Mouse (Mus musculus): ENCODE data around the gene Fbln1. TPM values are rescaled to one million over a fixed set of nuclear protein-coding genes. Genes with fewer than 3 reads are reported as not detected.

Gene Fbln1
- total RNA-seq, 2 experiments from 2014 or later: 19.0 to 24.7 TPM

DNA sequence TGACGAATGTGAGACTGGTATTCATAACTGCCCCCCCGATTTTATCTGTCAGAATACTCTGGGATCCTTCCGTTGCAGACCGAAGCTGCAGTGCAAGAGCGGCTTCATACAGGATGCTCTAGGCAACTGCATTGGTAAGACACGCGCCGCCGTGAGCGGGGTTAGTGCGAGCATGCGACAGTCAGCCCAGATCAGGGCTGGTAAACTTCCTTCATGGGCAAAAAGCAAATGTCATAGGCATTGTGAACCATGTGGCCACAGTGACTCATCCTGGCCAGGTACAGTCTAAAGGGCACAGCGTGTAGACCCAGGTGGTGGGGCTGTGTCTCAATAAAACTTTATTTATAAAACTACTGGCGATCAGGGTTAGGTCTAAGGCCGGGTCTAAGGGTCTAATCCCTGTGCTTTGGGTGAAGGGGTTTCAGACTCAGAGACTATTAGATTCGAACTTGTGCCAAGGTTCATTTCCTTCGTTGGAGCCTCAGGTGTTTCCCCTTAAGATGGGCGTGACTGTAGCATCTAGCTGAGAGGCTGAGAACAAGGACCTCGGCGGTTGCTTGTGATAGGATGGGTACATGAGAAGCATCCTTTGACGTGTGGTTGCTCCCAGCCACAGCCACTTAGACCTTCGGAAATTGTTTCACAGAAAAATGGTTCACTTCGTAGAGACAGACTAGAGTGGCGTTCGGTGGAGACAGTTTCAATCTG, 26.9 kb downstream of the Fbln1 start:
- intact Hi-C loops (cut with DNase I): loop anchor here (5.0 kb wide), 1 partner anchor 80 kb away; no protein-coding TSS in a partner anchor

GRCm38 (mm10) chr15:85233251-85233611, 27.5 kb downstream of the Fbln1 start:
- intact Hi-C loops (cut with DNase I): loop anchor here (5.0 kb wide), 1 partner anchor 81 kb away; no protein-coding TSS in a partner anchor
- no peak for DNase-seq

More for the DNA sequence above, 26.9 kb downstream of the Fbln1 start:
- DNase-seq: no peak

GRCm38 (mm10) chr15:85233690-85234089, 27.9 kb downstream of the Fbln1 start:
- DNase-seq: no peak
- intact Hi-C loops (cut with DNase I): loop anchor here (5.0 kb wide), 1 partner anchor 81 kb away; no protein-coding TSS in a partner anchor

- intact Hi-C loops (cut with DNase I): no loop called here
- DNase-seq: peak; percentile 46
These were observed 33.3 kb downstream of the Fbln1 start for GRCm38 (mm10) chr15:85238821-85239745.

- no peak for DNase-seq
- intact Hi-C loops (cut with DNase I): no loop called here
These were observed 34.3 kb downstream of the Fbln1 start for GRCm38 (mm10) chr15:85240086-85240485.

DNA sequence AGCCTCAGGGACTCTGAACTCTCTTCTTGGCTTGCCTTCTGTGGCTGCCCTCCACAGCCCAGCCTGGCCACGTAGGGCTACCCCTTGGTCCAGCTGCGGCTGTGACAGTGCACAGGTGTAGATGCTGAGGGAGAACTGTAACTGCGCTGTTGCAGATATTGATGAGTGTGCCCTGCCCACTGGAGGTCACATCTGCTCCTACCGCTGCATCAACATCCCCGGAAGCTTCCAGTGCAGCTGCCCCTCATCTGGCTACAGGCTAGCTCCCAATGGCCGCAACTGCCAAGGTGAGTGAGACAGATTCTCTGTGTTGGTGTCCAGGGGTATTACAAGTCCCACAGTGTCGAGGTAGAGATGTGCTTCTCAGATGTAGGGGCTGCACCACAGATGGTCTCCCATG, 36.1 kb downstream of the Fbln1 start:
- intact Hi-C loops (cut with DNase I): no loop called here
- DNase-seq: no peak

- no peak for DNase-seq
- intact Hi-C loops (cut with DNase I): loop anchor here (5.0 kb wide), 1 partner anchor 92 kb away; no protein-coding TSS in a partner anchor
These were observed 38.8 kb downstream of the Fbln1 start for GRCm38 (mm10) chr15:85244414-85245161.

DNA sequence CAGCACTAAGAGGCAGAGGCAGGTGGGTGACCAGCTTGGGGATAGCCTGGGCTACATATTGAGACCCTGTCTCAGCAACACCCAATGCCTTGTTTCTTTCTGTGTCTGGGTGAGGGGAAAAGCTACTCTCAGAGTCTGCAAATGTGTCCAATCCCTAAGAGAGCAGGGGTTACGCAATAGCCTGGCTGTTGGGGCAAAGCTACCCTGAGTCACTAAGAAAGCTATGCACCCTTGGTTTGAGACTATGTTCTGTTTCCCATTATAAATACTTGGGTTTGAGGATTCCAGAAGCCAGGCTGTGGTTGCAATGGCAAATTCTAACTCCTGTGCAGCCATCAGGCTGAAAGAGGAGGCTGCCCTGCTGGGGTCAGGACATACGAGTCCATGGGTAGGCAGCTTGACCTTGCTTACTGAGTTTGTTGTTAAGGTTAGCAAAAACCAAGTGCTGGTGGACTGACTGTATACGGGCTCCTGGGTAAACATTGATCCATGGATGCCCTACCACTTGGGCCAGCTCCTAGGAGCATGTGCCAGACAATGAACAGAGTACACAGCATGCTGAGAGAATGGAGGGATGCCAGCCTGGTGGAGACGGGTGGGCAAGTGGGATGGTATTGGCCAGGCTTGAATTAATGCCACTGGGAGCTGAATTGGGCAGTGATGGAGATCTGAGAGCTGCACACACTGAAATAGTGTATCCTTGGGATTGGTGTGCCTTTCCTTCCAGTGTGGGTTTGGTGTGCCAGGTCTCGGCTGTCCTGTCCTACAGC, 39.7 kb downstream of the Fbln1 start:
- peak; percentile 62 for DNase-seq
- intact Hi-C loops (cut with DNase I): loop anchor here (5.0 kb wide), 1 partner anchor 93 kb away; no protein-coding TSS in a partner anchor

DNA sequence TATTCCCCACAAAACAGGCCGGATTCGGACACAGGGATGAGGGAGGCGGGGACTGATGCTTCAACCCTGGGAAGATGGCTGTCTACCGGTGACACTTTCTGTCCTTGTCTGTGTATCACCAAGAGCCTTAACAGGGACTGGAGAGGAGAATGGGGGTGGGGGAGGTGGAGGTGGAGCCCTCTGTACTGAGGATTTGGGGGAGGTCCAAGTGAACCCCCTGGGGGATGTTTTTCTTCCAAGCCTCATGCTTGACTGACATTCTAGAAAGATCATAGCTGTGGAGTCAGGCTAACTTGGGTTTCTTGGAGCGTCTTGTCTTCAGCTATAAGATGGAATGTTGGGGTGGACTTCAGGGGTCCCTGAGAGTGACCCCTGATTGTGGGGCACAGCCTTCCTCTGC, 40.3 kb downstream of the Fbln1 start:
- intact Hi-C loops (cut with DNase I): loop anchor here (5.0 kb wide), 1 partner anchor 94 kb away; no protein-coding TSS in a partner anchor
- peak; percentile 53 for DNase-seq

DNA sequence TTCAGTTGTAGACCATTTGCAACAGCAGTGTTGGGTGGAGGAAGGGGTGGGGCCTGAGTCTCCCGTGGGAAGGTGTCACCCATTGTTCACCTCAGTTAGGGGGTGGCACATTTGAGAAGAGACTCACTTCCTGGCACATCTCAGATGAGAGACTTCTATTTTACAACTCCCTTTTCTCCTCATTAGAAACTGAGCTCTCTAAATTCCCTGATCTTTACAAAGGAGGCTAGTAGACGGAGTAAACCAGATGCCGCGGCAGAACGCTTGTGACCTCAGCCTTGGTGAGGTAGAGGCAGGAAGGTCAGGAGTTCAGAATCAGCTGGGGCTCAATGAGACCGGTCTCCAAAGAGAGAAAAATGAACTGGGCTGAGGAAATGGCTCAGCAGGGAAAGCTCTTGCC, 41.2 kb downstream of the Fbln1 start:
- no peak for DNase-seq
- intact Hi-C loops (cut with DNase I): loop anchor here (5.0 kb wide), 1 partner anchor 95 kb away; no protein-coding TSS in a partner anchor

- intact Hi-C loops (cut with DNase I): loop anchor here (5.0 kb wide), 1 partner anchor 96 kb away; no protein-coding TSS in a partner anchor
These were observed 42.6 kb downstream of the Fbln1 start for GRCm38 (mm10) chr15:85248311-85248710.

GRCm38 (mm10) chr15:85249252-85249651, 43.5 kb downstream of the Fbln1 start:
- intact Hi-C loops (cut with DNase I): loop anchor here (5.0 kb wide), 1 partner anchor 97 kb away; no protein-coding TSS in a partner anchor
- DNase-seq: peak; percentile 57

More at GRCm38 (mm10) chr15:85248311-85248710, 42.6 kb downstream of the Fbln1 start:
- no peak for DNase-seq

DNA sequence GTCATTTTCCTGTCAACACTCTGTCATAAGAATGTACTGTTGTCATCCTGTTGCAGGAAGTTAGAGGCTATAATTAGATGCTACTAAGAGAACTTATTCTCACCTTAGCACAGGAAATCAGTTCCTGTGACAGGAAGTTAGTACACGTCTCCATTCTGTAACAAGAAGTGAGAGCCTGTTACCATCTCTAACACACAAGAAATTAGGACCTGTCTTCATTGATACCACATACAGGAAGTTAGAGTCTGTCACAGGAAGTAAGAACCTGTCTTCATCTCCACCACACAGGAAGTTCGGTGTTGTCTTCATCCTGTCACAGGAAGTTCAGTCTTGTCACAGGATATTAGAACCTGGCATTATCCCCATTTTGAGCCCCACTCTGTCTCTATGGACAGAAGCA, 44.7 kb downstream of the Fbln1 start:
- DNase-seq: no peak
- intact Hi-C loops (cut with DNase I): no loop called here

- intact Hi-C loops (cut with DNase I): no loop called here
- no peak for DNase-seq
These were observed 46.7 kb downstream of the Fbln1 start for GRCm38 (mm10) chr15:85252476-85252875.

- intact Hi-C loops (cut with DNase I): no loop called here
- peak; percentile 74 for DNase-seq
These were observed 52.2 kb downstream of the Fbln1 start for GRCm38 (mm10) chr15:85257775-85258429.

GRCm38 (mm10) chr15:85262805-85263204, 57.1 kb downstream of the Fbln1 start:
- intact Hi-C loops (cut with DNase I): loop anchor here (10.0 kb wide), 2 partner anchors 122 to 442 kb away; no protein-coding TSS in a partner anchor
- no peak for DNase-seq

DNA sequence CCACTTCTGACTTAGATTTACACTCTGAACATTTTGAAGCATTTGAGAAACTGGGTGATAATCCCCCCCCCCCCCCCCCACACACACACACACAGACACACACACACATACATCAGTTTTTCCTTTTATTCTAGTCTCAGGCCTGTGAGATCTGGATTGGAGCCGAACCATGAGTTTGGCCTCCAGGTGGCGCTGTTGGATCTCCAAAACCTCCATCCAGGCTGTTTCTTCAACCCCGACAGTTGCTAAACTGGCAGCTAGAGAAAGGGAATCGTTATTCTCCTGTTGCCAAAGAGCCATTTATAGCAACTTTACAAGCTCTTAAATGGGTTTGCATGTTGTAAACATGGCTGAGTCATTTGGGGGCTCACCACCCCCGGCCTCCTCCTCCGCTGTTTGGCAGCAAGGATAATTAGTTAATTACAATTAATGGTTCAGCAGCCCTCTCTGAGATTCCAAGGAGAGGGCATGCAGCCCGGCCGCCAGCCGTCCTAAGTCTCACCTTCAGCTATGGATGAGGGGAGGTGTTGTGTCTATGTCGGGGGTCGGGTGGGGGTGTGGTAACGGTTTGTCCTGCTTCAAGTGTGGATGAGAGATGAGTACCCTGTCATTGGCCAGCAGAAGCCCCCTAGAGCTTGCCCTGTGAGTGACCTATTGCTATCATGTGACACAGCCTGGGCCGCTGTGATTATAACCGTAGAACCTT, 61.1 kb downstream of the Fbln1 start:
- DNase-seq: peak; percentile 88
- intact Hi-C loops (cut with DNase I): loop anchor here (2.0 to 10.0 kb wide), 4 partner anchors 50 to 438 kb away; partner anchors contain the start of gene Wnt7b

DNA sequence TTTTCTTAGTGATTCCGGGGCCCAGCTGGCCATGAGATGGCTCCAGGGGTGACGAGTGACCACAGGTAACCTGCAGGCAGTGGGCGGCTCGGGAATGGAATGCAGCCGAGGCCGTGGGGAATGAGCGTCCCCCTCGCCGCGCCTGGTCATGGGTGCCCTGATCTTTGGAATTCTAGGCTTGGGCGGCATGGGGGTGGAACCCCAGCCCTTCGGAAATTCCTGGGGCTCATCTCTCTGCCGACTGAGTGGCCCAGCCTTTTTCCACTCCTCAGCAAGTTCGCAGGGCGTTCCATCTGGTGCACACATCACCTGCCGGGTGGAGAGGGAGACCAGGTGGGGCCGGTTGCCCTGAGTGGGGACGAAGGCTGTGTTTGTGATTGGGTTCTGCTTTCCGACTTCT, 62.1 kb downstream of the Fbln1 start:
- intact Hi-C loops (cut with DNase I): loop anchor here (2.0 to 10.0 kb wide), 4 partner anchors 49 to 437 kb away; partner anchors contain the start of gene Wnt7b
- DNase-seq: no peak

Data from left cerebral cortex, postnatal 4 days (tissue).